Mouse (Mus musculus) MEL-GATA-1-ER (cell line): ENCODE data around the gene Gpd1.
"Not testable (repeated sequence)": the region's sequence is repeated elsewhere in the genome, so short reads cannot be mapped to it uniquely, and the experiment has no call there.

ENCODE experiments used
- DNase-seq: peaks from one replicate; pipeline ENCODE4 v3.0.0-alpha.2; 2012; ENCODE audit warnings: low read depth; ENCODE audit errors: extremely low read depth

The Gpd1 gene

DNA sequence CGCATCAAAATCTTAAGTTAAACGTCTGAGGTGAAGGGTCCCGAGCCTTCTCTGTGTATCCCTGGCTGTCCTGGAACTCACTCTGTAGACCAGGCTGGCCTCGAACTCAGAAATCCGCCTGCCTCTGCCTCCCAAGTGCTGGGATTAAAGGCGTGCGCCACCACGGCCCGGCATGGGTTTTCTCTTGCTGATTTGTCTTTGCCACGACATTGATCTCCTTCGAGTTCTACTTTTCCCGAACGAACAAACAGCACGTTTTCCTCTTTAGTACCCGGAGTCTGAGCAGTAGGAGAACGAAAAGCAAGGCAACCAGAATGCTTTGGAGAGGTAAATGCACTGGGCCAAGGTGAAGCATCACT is 15.7 kb upstream of the Gpd1 start:
- not testable (repeated sequence) for DNase-seq

DNA sequence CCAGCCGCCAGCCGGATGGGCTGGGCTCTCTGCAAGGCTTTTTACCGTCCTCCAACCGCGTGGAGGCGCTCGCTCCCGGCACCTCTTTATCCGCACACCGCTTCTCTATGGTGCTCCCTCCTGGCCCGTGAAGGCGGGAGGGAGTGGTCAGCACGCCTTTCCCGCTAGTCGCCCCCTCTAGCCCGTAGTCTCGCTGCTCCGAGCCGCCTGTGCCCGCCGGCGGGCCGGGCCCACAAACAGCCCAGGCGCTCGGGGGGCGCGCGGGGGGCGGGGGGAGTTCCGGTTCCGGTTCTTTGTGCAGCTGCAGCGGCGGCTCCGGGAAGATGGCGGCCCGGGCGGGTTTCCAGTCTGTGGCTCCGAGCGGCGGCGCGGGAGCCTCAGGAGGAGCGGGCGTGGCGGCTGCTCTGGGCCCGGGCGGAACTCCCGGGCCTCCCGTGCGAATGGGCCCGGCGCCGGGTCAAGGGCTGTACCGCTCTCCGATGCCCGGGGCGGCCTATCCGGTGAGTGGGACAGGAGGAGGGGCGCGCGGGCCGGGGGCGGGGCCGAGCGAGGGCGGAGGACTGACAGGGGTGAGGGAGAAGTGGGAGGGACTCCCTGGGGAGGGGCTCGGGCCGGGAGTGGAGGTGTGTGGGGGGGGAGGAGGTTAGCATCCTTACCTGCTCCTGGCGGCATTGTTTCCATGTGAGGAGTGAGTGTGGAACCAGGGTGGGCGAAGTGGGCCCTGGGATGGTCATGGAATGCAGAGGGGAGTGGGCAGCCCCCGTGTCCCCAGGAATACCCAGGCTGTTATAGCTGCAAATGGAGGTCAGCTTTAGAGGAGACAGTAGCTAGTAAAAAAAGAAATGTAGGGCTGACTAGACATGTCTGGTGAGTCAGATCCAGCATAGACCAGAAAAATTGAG is 15.1 kb upstream of the Gpd1 start, which contains the start of gene Smarcd1:
Gene Smarcd1, plus strand, starts transcription at position 131 of the 902 bp plus-strand sequence.
- peak; percentile 91 for DNase-seq

DNA sequence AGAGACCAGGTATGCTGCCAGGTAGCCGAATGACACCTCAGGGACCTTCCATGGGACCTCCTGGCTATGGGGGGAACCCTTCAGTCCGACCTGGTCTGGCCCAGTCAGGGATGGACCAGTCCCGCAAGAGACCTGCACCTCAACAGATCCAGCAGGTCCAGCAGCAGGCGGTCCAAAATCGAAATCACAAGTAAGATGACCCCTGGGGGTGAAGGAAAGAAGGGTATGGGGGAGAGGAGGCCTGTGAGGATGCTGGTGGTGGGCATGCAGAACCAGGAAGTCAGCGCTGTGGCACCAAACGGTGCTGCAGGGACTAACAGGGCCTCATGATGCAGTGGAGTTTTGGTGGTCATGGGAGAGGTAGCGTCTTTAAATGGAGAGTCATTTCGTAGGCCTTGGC is 14.2 kb upstream of the Gpd1 start:
- no peak for DNase-seq

DNA sequence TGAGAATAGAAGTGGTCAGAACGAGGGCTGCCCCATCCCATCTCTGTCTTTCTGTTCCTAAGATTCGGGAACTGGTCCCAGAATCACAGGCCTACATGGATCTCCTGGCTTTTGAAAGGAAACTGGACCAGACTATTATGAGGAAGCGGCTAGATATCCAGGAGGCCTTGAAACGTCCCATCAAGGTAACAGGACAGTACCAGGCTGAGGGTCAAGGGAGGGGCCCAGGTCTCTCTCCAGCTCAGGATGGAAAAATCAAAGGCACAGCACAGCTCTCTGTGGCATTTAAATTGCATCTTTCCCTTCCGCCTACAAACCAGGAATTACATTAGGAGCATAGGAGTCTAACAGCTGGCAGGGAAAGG is 13.7 kb upstream of the Gpd1 start:
- no peak for DNase-seq

DNA sequence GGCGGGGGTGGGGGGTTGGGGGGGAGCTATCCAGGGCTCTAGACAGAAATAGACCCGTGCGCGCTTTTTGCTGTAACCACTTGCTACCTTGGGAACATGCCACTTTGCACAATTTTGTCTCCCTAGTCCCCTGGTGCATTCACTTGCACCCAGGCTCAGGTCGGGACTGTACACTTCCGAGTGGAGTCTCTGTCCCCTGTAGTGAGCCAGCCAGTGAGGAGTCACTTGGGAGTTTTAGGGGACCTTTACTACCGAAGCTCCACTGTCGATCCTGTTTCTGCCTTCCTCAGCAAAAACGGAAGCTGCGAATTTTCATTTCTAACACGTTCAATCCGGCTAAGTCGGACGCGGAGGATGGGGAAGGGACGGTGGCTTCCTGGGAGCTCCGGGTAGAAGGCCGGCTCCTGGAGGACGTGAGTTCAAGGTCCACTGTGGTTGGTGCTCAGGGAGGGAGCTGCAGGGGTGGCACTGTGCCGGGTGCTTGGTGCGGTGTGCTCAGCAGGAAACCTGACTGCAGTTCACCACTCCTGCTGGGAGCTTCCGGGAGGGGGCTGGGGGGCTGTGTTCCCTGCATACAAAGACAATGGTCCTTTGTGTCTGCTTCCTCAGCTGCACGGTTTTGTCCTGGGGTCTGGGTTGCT is 13.2 kb upstream of the Gpd1 start:
- DNase-seq = no peak

DNA sequence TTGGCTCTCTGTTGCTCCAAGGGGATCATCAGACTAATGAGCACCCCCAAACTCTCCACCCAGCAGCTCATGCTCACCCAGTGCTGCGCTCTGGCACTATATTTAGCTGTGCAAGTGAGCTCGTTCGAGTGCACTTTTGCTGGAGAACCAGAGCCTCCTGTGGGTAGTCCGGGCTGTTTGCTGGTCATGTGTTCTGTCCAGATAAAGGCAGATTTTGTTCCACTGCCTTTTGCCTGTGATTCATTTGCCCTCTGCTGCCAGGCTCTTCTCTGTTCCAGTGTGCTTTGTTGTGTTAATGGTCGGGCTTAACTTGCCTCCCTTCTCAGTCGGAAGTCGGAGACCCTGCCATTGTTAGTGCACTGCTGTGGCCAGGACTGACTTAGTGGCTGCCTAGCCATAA is 12.4 kb upstream of the Gpd1 start:
- no peak for DNase-seq

DNA sequence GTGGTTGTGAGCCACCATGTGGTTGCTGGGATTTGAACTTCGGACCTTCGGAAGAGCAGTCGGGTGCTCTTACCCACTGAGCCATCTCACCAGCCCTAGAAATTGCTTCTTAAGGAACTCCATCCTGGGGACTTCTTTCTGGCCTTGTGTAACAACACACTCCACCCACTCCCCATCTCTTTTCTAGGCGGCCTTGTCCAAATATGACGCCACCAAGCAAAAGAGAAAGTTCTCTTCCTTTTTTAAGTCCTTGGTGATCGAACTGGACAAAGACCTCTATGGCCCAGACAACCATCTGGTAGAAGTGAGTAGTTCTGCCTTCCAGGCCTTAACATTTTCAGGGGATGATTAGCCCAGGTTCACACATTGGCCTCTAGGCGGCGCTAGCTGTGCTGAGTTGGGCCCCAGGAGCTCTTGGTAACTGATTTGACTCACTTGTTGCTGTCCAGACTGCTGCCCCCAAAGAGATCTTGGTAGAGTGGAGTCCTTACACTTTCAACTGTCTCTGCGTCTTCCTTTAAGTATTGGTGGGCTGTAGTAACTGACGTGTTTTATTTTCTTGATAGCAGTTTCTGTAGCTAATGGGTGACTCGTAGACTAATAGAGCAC is 11.8 kb upstream of the Gpd1 start, which contains the start of gene Gm17349:
Gene Gm17349, minus strand, starts transcription at position 51 of the 609 bp plus-strand sequence.
- DNase-seq = peak; percentile 71

DNA sequence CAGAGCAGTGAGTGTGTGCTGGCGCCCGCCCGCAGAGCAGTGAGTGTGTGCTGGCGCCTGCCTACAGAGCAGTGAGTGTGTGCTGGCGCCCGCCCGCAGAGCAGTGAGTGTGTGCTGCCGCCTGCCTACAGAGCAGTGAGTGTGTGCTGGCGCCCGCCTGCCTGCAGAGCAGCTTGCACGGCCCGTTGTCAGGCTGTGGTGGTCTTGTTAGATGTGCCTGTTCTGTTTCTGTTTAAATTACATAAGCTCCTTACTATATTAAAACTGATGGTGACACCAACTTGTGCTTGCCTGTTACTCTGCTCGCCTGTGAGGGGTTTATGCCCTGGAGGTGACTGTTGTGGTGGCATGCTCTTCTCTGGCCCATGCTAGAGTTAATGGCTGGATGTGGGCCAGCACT is 9.1 kb upstream of the Gpd1 start:
- DNase-seq = no peak

DNA sequence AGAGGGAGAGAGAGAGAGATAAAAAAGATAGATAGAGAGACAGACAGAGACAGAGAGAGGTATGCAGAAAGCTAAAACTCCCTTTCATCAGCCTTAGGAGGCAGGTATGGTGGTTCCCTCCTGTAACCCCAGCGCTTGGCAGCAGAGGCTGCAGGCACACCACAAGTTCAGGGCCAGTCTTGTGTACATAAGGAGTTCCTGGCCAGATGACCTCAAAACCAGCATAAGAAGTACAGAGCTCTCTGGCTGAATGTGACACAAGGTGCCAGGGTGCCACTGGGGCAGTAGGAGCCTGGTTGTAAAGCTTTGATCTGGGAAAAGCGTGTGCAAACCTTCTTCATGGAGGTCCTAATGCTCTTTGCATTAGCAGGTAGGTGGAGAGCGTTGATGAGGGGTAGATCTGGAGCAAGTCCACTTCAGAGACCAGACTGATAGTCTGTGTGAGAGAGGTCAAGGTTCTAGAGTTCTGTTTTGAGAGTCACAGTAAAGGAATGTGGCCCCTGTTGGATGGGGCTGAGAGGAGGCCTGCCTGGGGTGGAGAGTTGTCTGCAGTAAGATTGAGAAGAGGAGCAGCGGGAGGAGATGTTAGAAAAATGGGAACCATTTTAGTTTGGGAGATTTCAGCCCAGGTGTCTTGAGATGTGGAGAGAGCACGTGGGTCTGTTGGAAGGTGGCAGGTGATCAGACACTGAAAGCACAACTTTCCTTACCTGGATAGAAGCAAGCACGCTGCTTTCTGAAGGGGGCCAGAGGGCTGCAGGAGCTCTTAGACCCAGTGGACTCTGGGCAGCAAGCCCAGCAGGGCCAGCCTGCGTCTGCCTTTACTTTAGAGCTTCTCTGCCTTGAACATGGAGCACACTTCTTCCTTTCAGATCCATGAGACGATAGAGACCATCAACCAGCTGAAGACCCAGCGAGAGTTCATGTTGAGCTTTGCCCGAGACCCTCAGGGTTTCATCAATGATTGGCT is 6.8 kb upstream of the Gpd1 start:
- DNase-seq = no peak

DNA sequence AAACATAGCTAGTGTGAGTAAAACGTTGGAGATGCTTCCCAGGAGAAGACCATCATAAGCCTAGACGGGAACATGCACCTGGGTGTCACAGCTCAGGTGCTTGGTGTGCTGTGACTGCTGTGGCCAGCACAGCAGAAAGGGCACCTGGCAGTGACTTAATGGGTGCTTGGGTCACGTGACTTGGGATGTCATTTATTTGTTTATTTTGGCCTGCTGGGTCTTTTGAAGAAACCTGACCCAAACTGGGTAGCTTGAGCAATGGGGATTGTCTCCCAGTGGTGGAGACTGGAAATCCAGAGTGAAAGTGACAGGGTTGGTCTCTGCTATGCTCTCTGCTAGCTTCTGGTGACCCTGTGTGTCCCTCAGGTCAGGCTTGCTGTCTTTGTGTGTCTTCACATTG is 5.8 kb upstream of the Gpd1 start:
- DNase-seq = no peak

DNA sequence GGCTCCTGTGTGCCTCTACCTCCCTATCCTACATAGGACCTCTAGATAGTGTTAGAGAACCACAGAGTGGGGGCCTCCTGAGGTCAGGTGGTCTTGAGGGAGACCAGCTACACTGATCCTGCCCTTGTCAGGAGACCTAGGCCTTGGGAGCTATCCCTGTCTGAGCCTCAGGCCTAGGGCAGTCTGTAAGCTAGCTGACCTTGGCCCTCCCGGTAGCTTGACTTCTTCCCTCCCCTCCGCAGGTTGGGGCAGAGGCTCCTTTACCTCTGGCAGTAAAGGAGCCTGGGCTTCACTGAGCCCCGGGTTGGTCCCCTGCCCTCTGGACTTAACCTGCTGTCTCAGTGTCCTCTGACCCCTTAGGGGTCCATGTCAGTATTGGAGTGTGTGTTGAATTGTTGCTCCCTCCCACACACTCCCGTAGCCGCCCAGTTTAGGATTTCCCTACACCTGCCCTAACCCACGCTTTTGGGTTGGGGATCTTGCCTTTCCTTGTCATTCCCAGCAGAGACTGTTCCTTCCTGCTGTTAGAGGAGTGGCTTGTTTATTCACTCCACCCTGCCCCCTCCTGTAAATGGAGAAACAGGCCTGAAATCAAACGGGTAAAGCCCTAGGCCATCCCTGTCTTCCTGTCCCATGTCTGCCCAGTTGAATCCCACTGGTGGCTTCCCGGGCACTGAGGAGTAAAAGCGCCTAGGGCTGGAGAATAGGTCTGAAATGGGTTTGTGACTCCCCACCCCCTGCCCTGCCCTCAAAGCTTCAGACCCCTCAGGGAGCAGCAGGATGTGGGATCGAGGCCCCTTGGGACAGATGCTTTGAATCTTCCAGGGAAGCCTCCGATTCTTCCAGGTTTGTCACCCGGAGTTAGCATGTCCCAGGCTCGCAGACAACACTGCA is 4.4 kb upstream of the Gpd1 start:
- DNase-seq = no peak

DNA sequence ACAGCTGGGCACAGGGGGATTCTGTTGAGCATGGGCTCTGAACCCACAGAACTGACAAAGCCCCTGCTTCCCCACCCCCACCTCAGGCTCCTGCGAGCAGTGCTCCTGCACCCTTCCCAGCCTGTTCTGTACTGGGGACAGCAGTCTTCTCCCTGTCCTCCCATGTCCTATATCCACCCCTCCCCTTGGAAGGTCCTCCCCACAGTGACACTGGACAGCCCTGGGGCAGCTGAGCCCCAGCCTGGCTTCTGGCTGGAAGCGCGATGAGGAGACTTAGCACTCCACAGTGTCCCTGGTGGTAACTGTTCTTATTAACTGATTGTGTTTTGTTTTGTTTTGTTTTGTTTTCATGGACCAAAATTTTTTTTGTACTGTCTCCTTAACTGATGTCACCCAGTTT is 3.7 kb upstream of the Gpd1 start:
- no peak for DNase-seq

DNA sequence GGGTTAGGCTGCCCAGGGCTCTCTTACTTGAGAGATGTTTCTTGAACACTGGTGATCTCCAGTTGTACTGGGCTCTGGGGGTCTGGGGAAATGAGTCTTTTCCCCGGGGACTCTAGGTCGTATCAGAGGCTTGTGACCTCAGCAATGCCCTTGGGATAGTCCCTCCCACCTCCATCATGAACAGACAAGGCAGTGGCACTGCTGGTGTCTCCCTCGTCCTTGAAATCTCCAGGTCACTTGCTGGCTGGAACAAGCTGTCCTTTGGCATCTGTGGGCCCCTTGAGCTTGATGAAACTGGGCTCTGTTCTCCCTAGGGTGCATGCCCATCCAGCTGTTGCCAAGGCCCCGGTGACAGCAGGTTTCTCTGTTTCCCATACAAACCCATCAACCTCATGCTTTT is 3.1 kb upstream of the Gpd1 start:
- DNase-seq = no peak

DNA sequence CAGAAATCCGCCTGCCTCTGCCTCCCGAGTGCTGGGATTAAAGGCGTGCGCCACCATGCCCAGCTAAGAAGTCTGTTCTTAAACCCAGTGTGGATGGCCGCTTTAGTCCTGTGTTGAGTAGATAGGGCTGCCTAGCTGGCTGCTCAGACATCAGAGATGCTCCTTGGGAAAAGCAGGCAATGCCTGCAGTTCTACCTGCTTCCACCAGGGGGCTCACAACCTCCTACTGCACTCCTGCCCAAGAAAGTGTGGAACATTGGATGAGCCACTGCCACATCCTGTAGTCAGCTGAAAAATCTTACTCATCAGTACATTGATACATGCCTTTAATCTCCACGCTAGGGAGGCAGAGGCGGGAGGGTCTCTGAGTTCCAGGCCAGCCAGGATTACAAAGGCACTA is 2.5 kb upstream of the Gpd1 start:
- peak; percentile 82 for DNase-seq

DNA sequence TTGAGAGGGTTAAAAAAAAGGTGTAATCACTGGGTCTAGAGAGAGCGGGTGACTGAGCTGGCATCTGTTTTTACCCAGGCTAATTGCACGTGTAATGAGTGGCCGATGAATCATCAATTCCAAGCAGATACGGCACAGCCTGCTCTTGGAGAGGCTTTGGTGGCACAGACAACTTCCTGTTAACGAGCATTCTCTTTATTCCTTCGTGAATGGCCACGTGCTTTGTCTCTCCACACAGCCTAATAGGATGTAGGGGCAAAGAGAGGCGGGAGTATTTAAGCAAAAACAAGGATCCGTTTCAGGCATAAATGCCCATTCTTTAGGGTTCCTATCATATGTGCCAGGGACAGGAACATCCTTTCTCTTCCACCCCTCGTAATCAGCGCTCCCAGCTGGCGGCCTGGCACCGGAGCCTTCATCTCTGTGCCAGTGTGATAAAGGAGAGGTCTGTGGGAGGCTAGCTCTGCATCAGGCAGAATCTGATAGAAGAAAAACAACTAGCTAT is 1.9 kb upstream of the Gpd1 start:
- peak; percentile 59 for DNase-seq

DNA sequence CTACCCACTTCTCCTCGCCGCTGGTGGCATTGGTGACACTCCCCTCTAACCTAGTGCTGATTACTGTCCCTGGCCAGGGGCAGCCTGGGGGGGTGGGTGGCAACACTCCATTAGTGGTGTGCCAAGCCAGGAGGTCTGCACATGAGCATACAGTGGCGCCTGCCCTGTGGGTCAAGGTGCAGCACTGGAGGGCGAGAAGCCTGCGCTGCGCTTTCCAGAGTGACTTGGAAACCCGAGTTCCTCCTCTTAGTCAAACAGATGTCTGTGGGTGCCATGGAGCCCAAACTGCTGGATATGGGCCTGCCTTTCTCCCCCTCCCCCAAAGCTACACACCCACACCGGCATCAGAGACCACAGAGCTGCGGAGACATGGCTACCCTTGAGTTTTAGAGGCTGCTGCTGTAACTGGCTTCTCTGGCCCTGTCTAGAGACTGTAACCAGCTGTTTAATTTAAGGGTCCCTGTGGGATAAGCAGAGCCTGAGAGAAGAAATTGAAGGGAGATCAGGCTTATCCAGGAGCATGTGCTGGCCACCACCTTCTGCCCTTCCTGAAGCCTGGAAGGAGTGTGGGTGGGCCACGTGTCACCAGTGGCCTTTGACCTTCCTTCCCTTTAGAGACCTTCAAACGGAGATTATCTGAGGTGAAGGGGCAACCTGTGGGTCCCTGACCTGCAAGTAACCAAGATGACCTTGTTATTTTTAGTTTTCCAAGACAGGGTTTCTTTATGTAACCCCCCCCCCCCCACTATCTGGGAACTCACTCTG is 1.2 kb upstream of the Gpd1 start:
- no peak for DNase-seq

DNA sequence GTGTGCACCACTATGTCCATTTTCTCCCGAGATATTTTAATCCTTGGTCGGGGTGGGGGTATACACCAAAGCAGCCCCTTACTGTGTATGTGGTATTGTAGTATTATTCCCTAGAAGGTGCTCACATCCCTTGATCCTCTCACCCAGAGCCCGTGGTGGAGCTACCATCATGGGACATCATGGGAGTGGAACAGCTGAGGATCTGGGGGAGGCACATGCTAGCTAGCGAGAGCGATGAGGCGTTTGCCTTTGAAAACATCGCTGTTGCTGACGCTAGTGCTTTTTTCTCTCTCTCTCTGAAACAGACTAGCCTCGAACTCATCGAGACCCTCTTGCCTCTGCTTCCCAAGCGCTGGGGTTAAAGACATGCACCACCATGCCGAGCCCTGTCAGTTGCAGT is 501 bp upstream of the Gpd1 start:
- no peak for DNase-seq

DNA sequence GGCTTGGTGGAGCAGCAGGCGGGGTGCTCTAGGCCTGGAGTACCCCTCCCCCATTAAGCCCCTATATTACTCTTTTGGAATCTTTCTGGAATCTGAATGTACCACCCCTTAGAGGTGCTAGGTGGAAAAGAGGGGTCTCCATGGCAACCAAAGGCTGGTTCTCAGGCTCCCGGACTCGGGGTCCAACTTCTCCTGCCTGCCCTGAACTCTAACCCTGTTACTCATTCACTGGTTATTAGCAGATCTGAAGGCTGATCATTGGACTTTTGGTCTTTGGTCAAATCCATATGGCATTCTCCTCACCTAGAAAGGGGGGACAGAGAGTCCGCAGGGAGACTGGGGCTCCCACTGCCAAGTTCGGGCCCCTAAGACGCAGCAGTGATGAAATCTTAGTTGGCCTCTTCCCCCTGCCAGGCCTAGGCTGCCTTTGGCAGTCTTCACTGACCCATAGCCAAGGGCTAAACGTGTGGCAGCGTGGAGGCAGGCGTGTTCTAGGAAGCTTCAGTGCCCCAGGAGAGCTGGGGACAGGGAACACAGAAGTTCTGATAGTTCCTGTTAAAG is 1.2 kb downstream of the Gpd1 start:
- DNase-seq = no peak

DNA sequence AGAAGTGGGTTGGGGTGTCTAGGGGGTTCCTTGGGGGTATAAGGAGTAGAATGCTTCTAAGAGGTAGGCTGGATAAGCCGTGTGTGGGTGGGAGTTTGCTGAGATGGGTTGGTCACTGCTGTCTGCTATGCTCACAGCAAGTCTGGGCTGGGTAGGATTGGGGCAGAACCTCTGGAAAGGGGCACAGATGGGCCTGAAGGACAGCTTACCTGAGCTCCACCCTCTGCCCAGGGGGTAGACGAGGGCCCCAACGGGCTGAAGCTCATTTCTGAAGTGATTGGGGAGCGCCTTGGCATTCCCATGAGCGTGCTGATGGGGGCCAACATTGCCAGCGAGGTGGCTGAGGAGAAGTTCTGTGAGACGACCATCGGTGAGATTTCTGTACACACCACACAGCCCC is 2.5 kb downstream of the Gpd1 start:
- DNase-seq = no peak
